Mouse (Mus musculus) cerebellum, postnatal 4 days (tissue): Measurements from ENCODE around the gene Aldh1b1.

Experiments used
- DNase-seq, 2 experiments: peaks; one replicate each; pipeline ENCODE4 v3.0.0; 2022; ENCODE audit warnings: low spot score in 2 of 2, mixed read lengths in 1 of 2

Gene Aldh1b1

GRCm38 (mm10) chr4:45798964-45799363 lies at the start of gene Aldh1b1:
Gene Aldh1b1 (plus strand): TSS chr4:45799022.
- DNase-seq = peak; percentile 56 to 65

- no peak for DNase-seq
Measured at GRCm38 (mm10) chr4:45749449-45749848, 49.4 kb upstream of the Aldh1b1 start.

- no peak for DNase-seq
Measured at GRCm38 (mm10) chr4:45750477-45750876, 48.3 kb upstream of the Aldh1b1 start.

GRCm38 (mm10) chr4:45753211-45753809 lies 45.5 kb upstream of the Aldh1b1 start:
- no peak for DNase-seq

GRCm38 (mm10) chr4:45754171-45754570 lies 44.7 kb upstream of the Aldh1b1 start:
- no peak for DNase-seq

- DNase-seq = no peak
Measured at GRCm38 (mm10) chr4:45755097-45755496, 43.7 kb upstream of the Aldh1b1 start.

- DNase-seq = peak; percentile 46 to 79
Measured at GRCm38 (mm10) chr4:45755881-45756280, 42.9 kb upstream of the Aldh1b1 start.

GRCm38 (mm10) chr4:45757941-45758340 lies 40.9 kb upstream of the Aldh1b1 start:
- DNase-seq = no peak

- DNase-seq = no peak
Measured at GRCm38 (mm10) chr4:45759411-45759810, 39.4 kb upstream of the Aldh1b1 start.

- DNase-seq = no peak
Measured at GRCm38 (mm10) chr4:45762600-45762999, 36.2 kb upstream of the Aldh1b1 start.

- no peak for DNase-seq
Measured at GRCm38 (mm10) chr4:45763288-45764140, 35.3 kb upstream of the Aldh1b1 start.

GRCm38 (mm10) chr4:45764141-45764494 lies 34.7 kb upstream of the Aldh1b1 start:
- no peak for DNase-seq

- DNase-seq = no peak
Measured at GRCm38 (mm10) chr4:45765121-45765564, 33.7 kb upstream of the Aldh1b1 start.

GRCm38 (mm10) chr4:45765565-45766201 lies 33.1 kb upstream of the Aldh1b1 start:
- no peak for DNase-seq

- no peak for DNase-seq
Measured at GRCm38 (mm10) chr4:45766774-45767173, 32.0 kb upstream of the Aldh1b1 start.

- no peak for DNase-seq
Measured at GRCm38 (mm10) chr4:45767891-45768558, 30.8 kb upstream of the Aldh1b1 start.

- no peak for DNase-seq
Measured at GRCm38 (mm10) chr4:45769141-45769540, 29.7 kb upstream of the Aldh1b1 start.

- DNase-seq = no peak
Measured at GRCm38 (mm10) chr4:45769791-45770637, 28.8 kb upstream of the Aldh1b1 start.

- no peak for DNase-seq
Measured at GRCm38 (mm10) chr4:45770638-45771033, 28.2 kb upstream of the Aldh1b1 start.

GRCm38 (mm10) chr4:45771173-45771572 lies 27.6 kb upstream of the Aldh1b1 start:
- no peak for DNase-seq

- peak in 1 of 2 experiments; percentile 64 for DNase-seq
Measured at GRCm38 (mm10) chr4:45771619-45772018, 27.2 kb upstream of the Aldh1b1 start.
